Comparison of ENCODE assay signal across 18 mouse cellular contexts in the genomic region with DNA sequence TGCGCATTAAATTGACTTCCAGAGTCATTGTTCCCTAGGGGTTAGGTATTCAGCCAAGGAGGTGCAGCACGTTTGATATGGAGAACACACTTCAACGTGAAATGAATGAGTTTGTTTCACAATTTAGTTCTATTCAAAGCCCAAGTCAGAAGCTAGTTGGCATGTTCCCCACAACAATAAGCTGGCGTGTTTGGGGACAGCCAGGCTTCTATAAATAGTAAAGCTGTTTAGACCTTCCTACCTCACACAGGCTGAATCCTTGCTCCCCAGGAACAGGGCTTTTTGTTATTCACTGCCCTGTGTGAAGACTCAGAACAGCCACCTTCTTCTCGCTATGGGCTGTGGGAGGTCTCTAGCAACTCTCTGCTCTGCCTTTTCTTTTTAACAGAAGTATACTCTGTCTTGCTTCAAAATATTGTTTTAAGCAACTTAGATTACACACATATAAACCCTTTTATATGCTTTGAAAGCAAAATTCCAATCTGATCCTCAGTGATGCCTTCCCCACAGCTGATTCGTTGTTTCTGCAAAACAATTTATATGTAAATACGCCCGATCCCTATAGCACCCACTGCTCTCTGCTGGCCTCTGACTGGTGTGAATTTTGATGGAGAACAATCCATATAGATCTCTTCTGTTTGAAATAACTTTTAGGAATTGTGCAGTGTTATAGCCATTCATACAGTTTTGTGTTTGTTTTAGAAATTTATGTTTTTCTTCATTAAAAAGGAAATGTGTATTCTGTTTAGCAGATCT.
DNase-seq lines count a peak whose midpoint lies in the region; ATAC-seq lines count a peak whose summit lies in the region.
"Had no signal": no experiment of that assay in that cellular context is flagged by ENCODE, and none has a peak within 500 bp of the region (broad histone marks: within the 10 kb centered on the region; RNA-seq: fewer than 3 reads in every experiment).

No protein-coding gene starts in this region.

- peak overlapping the region; percentile 36; the same call in 1 of the 2 replicates for H3K27ac ChIP-seq in hindbrain, embryonic 13.5 days
- H3K27ac ChIP-seq in hindbrain, embryonic 11.5 days (ENCODE audit: low read depth, low read length): no peak overlapping the region
- H3K27ac ChIP-seq in midbrain, embryonic 16.5 days (ENCODE audit: low read length): peak overlapping the region; percentile 54; the same call in 1 of the 2 replicates
- H3K27ac ChIP-seq: embryonic facial prominence, embryonic 12.5 days; intestine, embryonic 15.5 days had no signal

- H3K27me3 ChIP-seq in hindbrain, embryonic 13.5 days: no peaks in the 10 kb centered on the region
- H3K27me3 ChIP-seq in hindbrain, embryonic 11.5 days (ENCODE audit: control insufficient read depth, insufficient read depth, low read length): no peaks in the 10 kb centered on the region
- no peaks in the 10 kb centered on the region for H3K27me3 ChIP-seq in midbrain, embryonic 16.5 days (ENCODE audit: control insufficient read depth, insufficient read depth, low read depth, low read length)
- H3K27me3 ChIP-seq: CH12.LX; embryonic facial prominence, embryonic 12.5 days; intestine, embryonic 15.5 days; Patski had no signal

- DNase-seq in frontal cortex, postnatal 36 days (ENCODE audit: low spot score in 2 of 2): no peak
- DNase-seq in hindbrain, embryonic 11.5 days (ENCODE audit: low spot score): no peak
- DNase-seq in retina, adult 2 months (ENCODE audit: low read depth, low spot score): peak; percentile 9
- no peak for DNase-seq in retina, embryonic 14.5 days (ENCODE audit: low spot score)
- DNase-seq in ovary, postnatal 10 days (ENCODE audit: low spot score): no peak
- DNase-seq: adrenal gland, adult 2 months; cerebellum, adult 18-20 months; kidney, postnatal 36 days; layer of hippocampus, postnatal 36 days; left cerebral cortex, postnatal 4 days had no signal

- ATAC-seq in frontal cortex, adult (ENCODE audit: low TSS enrichment): 0 out of 2 replicates have a peak, but pooled peaks have one; percentile 41
- ATAC-seq in hindbrain, embryonic 13.5 days (ENCODE audit: low FRiP score): 0 out of 2 replicates have a peak, but pooled peaks have one; percentile 36
- no peak for ATAC-seq in hindbrain, embryonic 11.5 days (ENCODE audit: low FRiP score)
- ATAC-seq in midbrain, embryonic 16.5 days: no peak
- ATAC-seq: intestine, embryonic 15.5 days; Patski had no signal

- peaks cover 7% of the 10 kb centered on the region for H3K4me1 ChIP-seq in hindbrain, embryonic 13.5 days (replicated peaks)
- no peaks in the 10 kb centered on the region; the same call in 1 of the 2 replicates for H3K4me1 ChIP-seq in hindbrain, embryonic 11.5 days (replicated peaks; ENCODE audit: control insufficient read depth, insufficient read depth, low read length)
- H3K4me1 ChIP-seq in midbrain, embryonic 16.5 days (ENCODE audit: control insufficient read depth, insufficient read depth, low read length): peaks cover 7% of the 10 kb centered on the region
- H3K4me1 ChIP-seq: embryonic facial prominence, embryonic 12.5 days; intestine, embryonic 15.5 days had no signal

- 26% methylated on average over 8 of the region's 8 CpGs for WGBS in hindbrain, embryonic 13.5 days
- WGBS in hindbrain, embryonic 11.5 days: 31% methylated on average over 8 of the region's 8 CpGs
- 18% methylated on average over 8 of the region's 8 CpGs for WGBS in midbrain, embryonic 16.5 days

- no peak overlapping the region for H3K4me3 ChIP-seq in hindbrain, embryonic 13.5 days
- no peak overlapping the region for H3K4me3 ChIP-seq in hindbrain, embryonic 11.5 days (ENCODE audit: low read depth, low read length)
- no peak overlapping the region for H3K4me3 ChIP-seq in midbrain, embryonic 16.5 days (ENCODE audit: low read depth, low read length)
- H3K4me3 ChIP-seq: embryonic facial prominence, embryonic 12.5 days; intestine, embryonic 15.5 days had no signal

- no peak overlapping the region for H3K4me2 ChIP-seq in hindbrain, embryonic 13.5 days
- H3K4me2 ChIP-seq in hindbrain, embryonic 11.5 days (replicated peaks; ENCODE audit: low read depth, low read length): no peak overlapping the region
- no peak overlapping the region for H3K4me2 ChIP-seq in midbrain, embryonic 16.5 days (ENCODE audit: low read length)
- H3K4me2 ChIP-seq: embryonic facial prominence, embryonic 12.5 days; intestine, embryonic 15.5 days; liver, embryonic 11.5 days had no signal

- H3K36me3 ChIP-seq in hindbrain, embryonic 13.5 days: no peaks in the 10 kb centered on the region
- no peaks in the 10 kb centered on the region for H3K36me3 ChIP-seq in hindbrain, embryonic 11.5 days (ENCODE audit: control insufficient read depth, insufficient read depth, low read length)
- no peaks in the 10 kb centered on the region for H3K36me3 ChIP-seq in midbrain, embryonic 16.5 days (ENCODE audit: control insufficient read depth, insufficient read depth, low read length)
- H3K36me3 ChIP-seq: embryonic facial prominence, embryonic 12.5 days; intestine, embryonic 15.5 days had no signal

- H3K9ac ChIP-seq in hindbrain, embryonic 13.5 days: no peak overlapping the region
- H3K9ac ChIP-seq in hindbrain, embryonic 11.5 days (ENCODE audit: low read depth, low read length): no peak overlapping the region
- no peak overlapping the region for H3K9ac ChIP-seq in midbrain, embryonic 16.5 days (ENCODE audit: low read depth, low read length)
- H3K9ac ChIP-seq: embryonic facial prominence, embryonic 12.5 days; intestine, embryonic 15.5 days had no signal

- no peaks in the 10 kb centered on the region for H3K9me3 ChIP-seq in hindbrain, embryonic 13.5 days
- H3K9me3 ChIP-seq in hindbrain, embryonic 11.5 days (ENCODE audit: control insufficient read depth, low read length): no peaks in the 10 kb centered on the region
- H3K9me3 ChIP-seq in midbrain, embryonic 16.5 days (replicated peaks; ENCODE audit: control insufficient read depth, low read length, poor library complexity, severe bottlenecking): no peaks in the 10 kb centered on the region
- H3K9me3 ChIP-seq: embryonic facial prominence, embryonic 12.5 days; intestine, embryonic 15.5 days had no signal

Comparison
In these comparisons a context has a peak if more than half of its experiments do, and no peak if none do; other contexts are left out.
1. ATAC-seq: peak in frontal cortex, adult (single experiment) and hindbrain, embryonic 13.5 days (single experiment); none in hindbrain, embryonic 11.5 days (single experiment) and midbrain, embryonic 16.5 days (single experiment).